Mouse (Mus musculus) myocyte (in vitro differentiated cells): ENCODE measurements around the gene Slc7a5. TPM values are rescaled to one million over a fixed set of nuclear protein-coding genes. Genes with fewer than 3 reads are reported as not detected.

Experiments used
- H3K27me3 ChIP-seq: one replicate; pipeline ENCODE4 v1.6.1; 2011; ENCODE audit not compliant: control insufficient read depth, insufficient read depth, insufficient read length
- H3K36me3 ChIP-seq: one replicate; pipeline ENCODE4 v1.6.1; 2011; ENCODE audit not compliant: control insufficient read depth, insufficient read depth
- H3K4me2 ChIP-seq: one replicate; pipeline ENCODE4 v1.6.1; 2011; ENCODE audit warnings: low read depth, control low read depth
- H3K4me3 ChIP-seq: one replicate; pipeline ENCODE4 v1.5.1; 2011; ENCODE audit warnings: mild to moderate bottlenecking, control low read depth, moderate library complexity
- H3K79me2 ChIP-seq: one replicate; pipeline ENCODE4 v1.6.1; 2011; ENCODE audit not compliant: control insufficient read depth, insufficient read depth
- H3ac ChIP-seq: one replicate; pipeline ENCODE4 v1.6.1; 2011; ENCODE audit not compliant: control insufficient read depth, insufficient read length
- CEBPB ChIP-seq: IDR thresholded peaks from 2 replicates; pipeline ENCODE4 v1.6.1; 2011; ENCODE audit warnings: mild to moderate bottlenecking, moderate library complexity; ENCODE audit not compliant: poor library complexity, insufficient read depth, severe bottlenecking
- E2F4 ChIP-seq: IDR thresholded peaks from one replicate; pipeline ENCODE4 v1.6.1; 2011; ENCODE audit warnings: mild to moderate bottlenecking, control low read depth, moderate library complexity; ENCODE audit not compliant: insufficient read depth
- MAX ChIP-seq: IDR thresholded peaks from one replicate; pipeline ENCODE4 v1.6.1; 2011; ENCODE audit warnings: low read depth, mild to moderate bottlenecking, control low read depth
- MYOD1 ChIP-seq, 3 experiments: IDR thresholded peaks; one replicate each; pipeline ENCODE4 v1.6.1; 2011; ENCODE audit warnings: control low read depth in 2 of 3, low read depth in 2 of 3, mild to moderate bottlenecking in 2 of 3, moderate library complexity in 1 of 3; ENCODE audit not compliant: insufficient read length in 2 of 3, control insufficient read depth in 1 of 3
- MYOG ChIP-seq, 3 experiments: IDR thresholded peaks; one replicate each; pipeline ENCODE4 v1.6.1; 2011; ENCODE audit warnings: control low read depth in 2 of 3, low read depth in 2 of 3, mild to moderate bottlenecking in 2 of 3; ENCODE audit not compliant: insufficient read length in 2 of 3, control insufficient read depth in 1 of 3, insufficient read depth in 1 of 3
- POLR2A ChIP-seq: IDR thresholded peaks from one replicate; pipeline ENCODE4 v1.6.1; 2011; ENCODE audit warnings: low read depth, mild to moderate bottlenecking, control low read depth, moderate library complexity; ENCODE audit not compliant: insufficient read length
- POLR2AphosphoS2 ChIP-seq: IDR thresholded peaks from one replicate; pipeline ENCODE4 v1.6.1; 2011; ENCODE audit warnings: low read depth, control low read depth; ENCODE audit not compliant: insufficient read length
- REST ChIP-seq: IDR thresholded peaks from one replicate; pipeline ENCODE4 v1.6.1; 2011; ENCODE audit warnings: mild to moderate bottlenecking, control low read depth, moderate library complexity; ENCODE audit not compliant: insufficient read depth, insufficient read length
- SRF ChIP-seq: IDR thresholded peaks from one replicate; pipeline ENCODE4 v1.6.1; 2011; ENCODE audit warnings: low read depth; ENCODE audit not compliant: control insufficient read depth, insufficient read length
- TCF12 ChIP-seq: IDR thresholded peaks from one replicate; pipeline ENCODE4 v1.6.1; 2011; ENCODE audit warnings: mild to moderate bottlenecking, control low read depth; ENCODE audit not compliant: poor library complexity, insufficient read depth, severe bottlenecking
- TCF3 ChIP-seq: IDR thresholded peaks from one replicate; pipeline ENCODE4 v1.6.1; 2011; ENCODE audit warnings: low read depth, control low read depth; ENCODE audit not compliant: insufficient read length
- USF1 ChIP-seq: IDR thresholded peaks from one replicate; pipeline ENCODE4 v1.6.1; 2011; ENCODE audit warnings: low read depth, mild to moderate bottlenecking, control low read depth, moderate library complexity
- polyA plus RNA-seq: library from polyadenylated mRNA; unstranded; fragments of >200 nt; fragmentation: generic; extraction: Trizol; gene quantifications from one replicate; pipeline ENCODE4 v1.2.1, GENCODE M21; 2012; ENCODE audit warnings: missing spikeins

The Slc7a5 gene
- polyA plus RNA-seq: 612 TPM

DNA sequence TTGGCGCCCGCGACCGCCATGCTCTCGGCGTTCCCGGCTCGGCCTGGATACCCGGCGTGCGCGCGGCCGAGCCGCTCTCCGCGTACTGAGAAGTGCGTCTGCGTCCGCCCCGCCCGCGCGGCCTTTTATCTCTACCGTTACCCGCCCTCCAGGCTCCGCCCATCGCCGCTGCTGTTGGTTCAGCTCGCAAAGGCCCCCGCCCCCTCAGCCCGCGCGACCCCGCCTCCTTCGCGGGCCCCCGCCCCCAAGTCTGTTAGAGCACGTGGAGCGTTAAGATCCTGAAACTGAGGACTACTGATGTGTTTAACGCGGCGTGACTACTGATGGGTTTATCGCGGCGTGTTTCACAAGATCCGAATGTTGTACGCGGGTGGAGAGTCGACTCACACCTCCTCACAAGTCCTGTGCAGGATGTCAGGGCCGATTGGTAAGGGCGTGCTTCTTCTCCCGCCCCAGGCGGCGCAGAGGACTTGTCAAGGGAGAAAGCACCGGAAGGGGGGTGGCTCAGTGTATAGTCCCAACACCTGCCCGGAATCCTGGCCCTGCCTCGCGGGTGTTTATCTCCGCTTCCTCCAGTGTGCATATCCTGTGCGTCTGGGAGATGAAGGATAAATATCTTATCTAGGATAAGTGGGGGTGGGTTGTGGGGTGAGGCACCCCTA is at the start of gene Slc7a5:
Slc7a5 (minus strand) TSS at position 108 of the 662 bp plus-strand sequence.
- Histone ChIP-seq H3K79me2 (peaks cover 47% of the 10 kb centered on the region), H3K27me3 (no peaks in the 10 kb centered on the region), H3ac (peak within 1 kb of the TSS; percentile 55), H3K4me2 (peak within 1 kb of the TSS; percentile 94), H3K4me3 (peak within 1 kb of the TSS; percentile 100), H3K36me3 (peaks cover 18% of the 10 kb centered on the region)
- TF ChIP-seq MAX: peak; percentile 89
- no peak for TF ChIP-seq TCF12
- TF ChIP-seq TCF3: no peak
- peak; percentile 55 for TF ChIP-seq USF1
- TF ChIP-seq POLR2A: peak; percentile 93
- peak; percentile 97 for TF ChIP-seq POLR2AphosphoS2

DNA sequence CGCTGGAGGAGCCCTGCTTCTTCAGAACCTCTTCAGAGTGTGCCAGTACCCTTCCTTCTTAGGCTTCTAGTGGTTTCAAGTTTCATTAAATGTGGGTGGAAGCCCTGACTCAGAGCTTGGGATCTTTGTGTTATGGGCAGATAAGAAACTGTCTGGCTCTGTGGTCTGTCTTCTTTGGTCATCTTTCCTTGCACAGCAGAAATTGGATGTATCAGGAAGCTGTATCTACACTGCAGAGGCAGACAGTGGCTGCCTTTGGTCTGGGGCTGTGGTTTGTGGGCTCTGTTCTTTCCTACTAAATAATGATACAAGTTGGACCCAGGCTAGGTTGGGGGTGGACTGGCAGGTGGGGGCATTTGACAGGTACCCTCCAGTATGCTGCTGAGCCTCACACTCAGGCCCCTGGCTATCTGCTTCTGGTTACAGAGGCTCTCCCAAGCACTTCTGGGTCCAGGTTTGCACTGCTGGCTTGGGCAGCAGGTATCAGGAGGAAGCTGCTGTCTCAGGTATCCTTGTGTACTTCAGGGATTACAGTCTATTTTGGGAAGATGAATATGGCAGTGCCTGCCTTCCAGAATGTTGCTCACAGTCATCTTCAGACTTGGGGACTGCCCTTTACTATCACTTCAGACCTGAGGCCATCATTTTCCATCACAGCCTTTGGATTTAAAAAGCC is 48.5 kb upstream of the Slc7a5 start:
- no peak for TF ChIP-seq MYOG (IDR thresholded peaks at IDR 0.05; ENCODE audit: control insufficient read depth in 1 of 3, insufficient read depth in 1 of 3, insufficient read length in 2 of 3, low read depth in 2 of 3)
- TF ChIP-seq MYOD1 (IDR thresholded peaks at IDR 0.05; ENCODE audit: control insufficient read depth in 1 of 3, insufficient read length in 2 of 3, low read depth in 2 of 3): peak in 1 of 3 experiments; percentile 15
- peak; percentile 55 for TF ChIP-seq POLR2AphosphoS2
- no peaks in the 10 kb centered on the region for H3K36me3 ChIP-seq
- no peak overlapping the region for H3K4me3 ChIP-seq

DNA sequence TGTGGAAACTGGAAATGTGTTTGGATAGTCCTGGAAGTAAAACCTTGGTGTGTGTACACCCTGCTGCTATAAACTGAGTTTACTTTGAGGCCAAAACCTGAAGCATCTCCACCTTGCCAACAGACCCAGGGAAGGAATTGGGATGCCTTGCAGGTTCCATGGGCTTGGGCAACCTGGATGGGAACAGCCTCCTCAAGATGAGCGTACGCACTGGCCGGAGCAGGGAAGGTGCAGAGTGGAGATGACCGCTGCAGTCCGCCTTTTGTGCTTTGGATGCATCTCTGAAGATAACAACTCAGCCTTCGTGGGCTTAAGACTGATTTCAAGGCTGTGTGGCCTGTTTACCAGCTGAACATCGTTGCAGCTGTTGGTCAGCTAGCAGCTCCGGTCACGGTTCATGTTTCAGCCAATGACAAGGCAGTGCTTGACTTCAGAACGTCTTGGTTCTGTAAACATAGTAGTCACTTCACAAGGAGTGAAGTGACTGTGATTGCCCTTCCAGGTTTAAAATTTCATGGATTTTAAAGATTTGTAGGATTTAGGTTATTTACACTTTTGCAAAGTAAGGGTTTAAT is 47.6 kb upstream of the Slc7a5 start:
- peak overlapping the region; percentile 81 for H3K4me2 ChIP-seq
- no peaks in the 10 kb centered on the region for H3K36me3 ChIP-seq
- H3K27me3 ChIP-seq: no peaks in the 10 kb centered on the region
- TF ChIP-seq POLR2AphosphoS2 (peak; percentile 37), TCF12 (no peak), MYOD1 (IDR thresholded peaks at IDR 0.05; ENCODE audit: control insufficient read depth in 1 of 3, insufficient read length in 2 of 3, low read depth in 2 of 3) (peak in 2 of 3 experiments; percentile 78 to 80), CEBPB (no peak), MYOG (IDR thresholded peaks at IDR 0.05; ENCODE audit: control insufficient read depth in 1 of 3, insufficient read depth in 1 of 3, insufficient read length in 2 of 3, low read depth in 2 of 3) (peak; percentile 12 to 69 (median 68)), USF1 (no peak)
- H3K4me3 ChIP-seq: no peak overlapping the region
- H3K79me2 ChIP-seq: peaks cover 69% of the 10 kb centered on the region
- H3ac ChIP-seq: no peak overlapping the region

More for the DNA sequence above, 48.5 kb upstream of the Slc7a5 start:
- Histone ChIP-seq H3K27me3 (no peaks in the 10 kb centered on the region), H3K4me2 (peak overlapping the region; percentile 81), H3ac (no peak overlapping the region), H3K79me2 (peaks cover 68% of the 10 kb centered on the region)

DNA sequence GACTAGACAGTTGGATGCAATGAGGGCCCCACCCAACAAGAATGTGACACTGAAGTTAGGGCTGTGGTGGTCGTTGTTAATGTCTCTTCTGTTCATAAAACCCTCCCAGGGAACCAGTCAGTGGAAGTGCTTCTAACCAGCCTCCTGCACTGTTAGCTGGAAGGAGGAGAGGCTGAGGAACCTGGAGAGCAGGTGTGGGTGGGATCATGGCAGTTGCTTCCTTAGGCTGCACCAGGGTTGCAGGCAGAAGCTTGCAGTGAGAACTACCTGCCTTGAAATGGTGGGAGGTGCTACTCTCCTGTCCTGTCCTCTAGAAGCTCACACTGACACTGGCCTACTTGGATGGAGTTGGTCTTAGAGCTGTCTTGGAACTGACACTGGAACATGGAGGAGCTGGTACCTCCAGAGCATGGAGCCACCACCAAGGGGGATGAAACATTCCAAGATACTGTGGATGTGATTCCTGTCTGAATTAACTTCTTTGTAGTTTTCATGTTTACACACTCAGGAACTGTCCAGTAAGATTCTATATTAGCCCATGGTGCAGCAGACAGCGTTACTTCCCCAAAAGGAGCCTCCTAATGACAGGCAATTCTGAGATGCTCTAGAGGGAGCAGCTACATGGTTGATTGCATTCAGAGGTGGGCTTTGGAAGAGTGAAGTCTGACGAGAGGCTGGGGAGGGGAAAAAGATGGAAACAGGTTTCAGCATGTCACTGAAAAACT is 46.5 kb upstream of the Slc7a5 start:
- Histone ChIP-seq H3K4me3 (no peak overlapping the region), H3K27me3 (no peaks in the 10 kb centered on the region), H3K36me3 (no peaks in the 10 kb centered on the region), H3K4me2 (no peak overlapping the region), H3K79me2 (peaks cover 59% of the 10 kb centered on the region), H3ac (no peak overlapping the region)
- TF ChIP-seq REST (no peak), POLR2AphosphoS2 (peak; percentile 64)

DNA sequence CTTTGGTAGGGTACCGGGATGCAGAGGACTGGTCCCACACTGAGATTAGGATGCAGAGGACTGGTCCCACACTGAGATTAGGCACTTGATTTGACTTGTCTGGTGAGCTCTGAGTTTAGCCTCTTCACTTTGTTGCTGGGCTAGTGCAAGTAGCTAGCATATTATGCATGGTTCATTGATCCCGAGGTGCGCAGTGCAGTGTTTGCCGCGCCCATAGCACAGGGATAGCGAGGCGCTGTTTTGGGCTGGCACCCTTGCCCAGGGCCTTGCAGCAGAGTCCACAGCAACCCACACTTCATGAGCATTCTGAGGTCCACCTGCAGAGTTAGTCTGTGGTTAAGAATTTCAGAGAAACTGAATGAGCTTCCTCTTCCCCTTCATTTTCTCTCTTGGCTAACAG is 45.3 kb upstream of the Slc7a5 start:
- Histone ChIP-seq H3K4me2 (peak overlapping the region; percentile 76), H3K79me2 (peaks cover 47% of the 10 kb centered on the region), H3K27me3 (no peaks in the 10 kb centered on the region), H3K4me3 (no peak overlapping the region), H3K36me3 (no peaks in the 10 kb centered on the region), H3ac (no peak overlapping the region)
- TF ChIP-seq POLR2AphosphoS2: peak; percentile 29
- TF ChIP-seq USF1: no peak

DNA sequence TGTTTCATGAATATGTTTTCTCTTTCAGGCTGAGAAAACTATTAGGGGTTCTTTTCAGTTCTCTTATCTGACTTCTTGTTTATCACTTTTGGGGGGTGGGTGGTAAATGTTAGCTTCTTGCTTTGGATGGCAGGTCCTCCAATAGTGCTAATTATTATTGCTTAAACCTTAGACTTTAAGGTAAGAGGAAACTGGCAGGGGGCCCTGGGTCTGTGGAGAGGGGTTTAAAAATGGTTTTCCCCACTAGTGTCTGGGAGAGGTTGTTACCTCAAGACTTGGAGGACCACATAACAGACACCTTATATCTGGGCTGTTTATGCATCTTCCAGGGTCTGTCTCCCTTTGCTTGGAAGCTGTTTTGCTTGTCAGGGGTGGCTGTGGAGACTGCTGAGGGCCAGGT is 44.6 kb upstream of the Slc7a5 start:
- Histone ChIP-seq H3ac (no peak overlapping the region), H3K4me3 (peak overlapping the region; percentile 70), H3K36me3 (no peaks in the 10 kb centered on the region), H3K79me2 (peaks cover 40% of the 10 kb centered on the region), H3K4me2 (peak overlapping the region; percentile 76), H3K27me3 (no peaks in the 10 kb centered on the region)
- TF ChIP-seq TCF12 (no peak), REST (no peak), USF1 (no peak), CEBPB (no peak), MYOG (IDR thresholded peaks at IDR 0.05; ENCODE audit: control insufficient read depth in 1 of 3, insufficient read depth in 1 of 3, insufficient read length in 2 of 3, low read depth in 2 of 3) (no peak), TCF3 (no peak), POLR2A (no peak), MYOD1 (IDR thresholded peaks at IDR 0.05; ENCODE audit: control insufficient read depth in 1 of 3, insufficient read length in 2 of 3, low read depth in 2 of 3) (no peak), E2F4 (no peak), SRF (no peak), MAX (no peak), POLR2AphosphoS2 (no peak)
